Mouse (Mus musculus) kidney, postnatal 10 days (tissue): Measurements from ENCODE around the gene Brd7.

Source experiments
- DNase-seq: peaks from one replicate; pipeline ENCODE4 v3.0.0; 2021; ENCODE audit warnings: mixed read lengths

Brd7 gene

GRCm38 (mm10) chr8:88349046-88349445 is 12.9 kb downstream of the Brd7 start:
- no peak for DNase-seq

GRCm38 (mm10) chr8:88342026-88342425 is 20.0 kb downstream of the Brd7 start:
- no peak for DNase-seq

GRCm38 (mm10) chr8:88339887-88340695 is 21.9 kb downstream of the Brd7 start:
- no peak for DNase-seq

GRCm38 (mm10) chr8:88339221-88339620 is 22.8 kb downstream of the Brd7 start:
- DNase-seq, result no peak

- no peak for DNase-seq
Observed at GRCm38 (mm10) chr8:88334975-88335374, 27.0 kb downstream of the Brd7 start.

- DNase-seq, result no peak
Observed at GRCm38 (mm10) chr8:88334384-88334783, 27.6 kb downstream of the Brd7 start.

GRCm38 (mm10) chr8:88330816-88331215 is 31.2 kb downstream of the Brd7 start:
- no peak for DNase-seq

- no peak for DNase-seq
Observed at GRCm38 (mm10) chr8:88328689-88329088, 33.3 kb downstream of the Brd7 start.

- DNase-seq, result no peak
Observed at GRCm38 (mm10) chr8:88326328-88326727, 35.7 kb downstream of the Brd7 start.

GRCm38 (mm10) chr8:88325795-88326194 is 36.2 kb downstream of the Brd7 start:
- DNase-seq, result no peak

GRCm38 (mm10) chr8:88325251-88325650 is 36.7 kb downstream of the Brd7 start:
- DNase-seq, result no peak

GRCm38 (mm10) chr8:88324760-88325159 is 37.2 kb downstream of the Brd7 start:
- no peak for DNase-seq

- no peak for DNase-seq
Observed at GRCm38 (mm10) chr8:88323523-88323922, 38.5 kb downstream of the Brd7 start.

GRCm38 (mm10) chr8:88321387-88321786 is 40.6 kb downstream of the Brd7 start:
- no peak for DNase-seq

- no peak for DNase-seq
Observed at GRCm38 (mm10) chr8:88320134-88320533, 41.9 kb downstream of the Brd7 start.

- DNase-seq, result no peak
Observed at GRCm38 (mm10) chr8:88318151-88318550, 43.8 kb downstream of the Brd7 start.

GRCm38 (mm10) chr8:88317341-88317740 is 44.7 kb downstream of the Brd7 start:
- no peak for DNase-seq

- peak; percentile 82 for DNase-seq
Observed at GRCm38 (mm10) chr8:88316139-88316931, 45.7 kb downstream of the Brd7 start.

- no peak for DNase-seq
Observed at GRCm38 (mm10) chr8:88315302-88315701, 46.7 kb downstream of the Brd7 start.

- no peak for DNase-seq
Observed at GRCm38 (mm10) chr8:88313991-88314390, 48.0 kb downstream of the Brd7 start.

- DNase-seq, result no peak
Observed at GRCm38 (mm10) chr8:88312966-88313365, 49.0 kb downstream of the Brd7 start.

GRCm38 (mm10) chr8:88310286-88310685 is 51.7 kb downstream of the Brd7 start:
- DNase-seq, result no peak

GRCm38 (mm10) chr8:88309881-88310280 is 52.1 kb downstream of the Brd7 start:
- DNase-seq, result no peak

GRCm38 (mm10) chr8:88309274-88309873 is 52.6 kb downstream of the Brd7 start:
- no peak for DNase-seq
